Mouse (Mus musculus): ENCODE measurements at regions not wholly inside any gene's neighbourhood (a gene's known extent, or its start where the extent isn't known, plus 50 kb on each side); places are given as distances from the start of the nearest gene placed in this dataset.

GRCm38 (mm10) chr4:54601671-54602512, 343.0 kb upstream of the Zfp462 start:
- peak in 1 of 2 experiments; percentile 10 for DNase-seq
- intact Hi-C loops (cut with DNase I), result no loop called here

- intact Hi-C loops (cut with DNase I), result no loop called here
- no peak for DNase-seq
Observed at GRCm38 (mm10) chr4:54602513-54603205, 342.2 kb upstream of the Zfp462 start.

DNA sequence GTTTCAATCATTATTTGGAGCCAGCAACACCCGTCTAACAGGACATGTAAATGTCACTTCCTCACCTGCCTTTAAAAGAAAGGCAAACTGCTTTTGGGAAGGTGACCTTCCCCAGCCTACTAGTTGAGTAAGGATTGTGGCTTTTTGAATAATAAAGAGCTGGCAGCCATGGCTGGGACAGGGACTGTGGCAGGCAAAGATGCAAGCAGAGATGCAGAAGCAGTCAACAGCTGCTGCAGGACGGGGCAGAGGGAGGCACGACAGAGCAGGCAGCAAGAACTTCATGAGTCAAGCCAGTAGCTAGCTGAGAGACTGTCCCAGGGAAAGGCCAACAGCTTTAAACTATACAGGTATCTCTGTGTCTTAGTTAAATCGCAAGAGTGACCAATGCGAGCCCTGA, 334.7 kb upstream of the Zfp462 start:
- intact Hi-C loops (cut with DNase I), result no loop called here
- no peak for DNase-seq

DNA sequence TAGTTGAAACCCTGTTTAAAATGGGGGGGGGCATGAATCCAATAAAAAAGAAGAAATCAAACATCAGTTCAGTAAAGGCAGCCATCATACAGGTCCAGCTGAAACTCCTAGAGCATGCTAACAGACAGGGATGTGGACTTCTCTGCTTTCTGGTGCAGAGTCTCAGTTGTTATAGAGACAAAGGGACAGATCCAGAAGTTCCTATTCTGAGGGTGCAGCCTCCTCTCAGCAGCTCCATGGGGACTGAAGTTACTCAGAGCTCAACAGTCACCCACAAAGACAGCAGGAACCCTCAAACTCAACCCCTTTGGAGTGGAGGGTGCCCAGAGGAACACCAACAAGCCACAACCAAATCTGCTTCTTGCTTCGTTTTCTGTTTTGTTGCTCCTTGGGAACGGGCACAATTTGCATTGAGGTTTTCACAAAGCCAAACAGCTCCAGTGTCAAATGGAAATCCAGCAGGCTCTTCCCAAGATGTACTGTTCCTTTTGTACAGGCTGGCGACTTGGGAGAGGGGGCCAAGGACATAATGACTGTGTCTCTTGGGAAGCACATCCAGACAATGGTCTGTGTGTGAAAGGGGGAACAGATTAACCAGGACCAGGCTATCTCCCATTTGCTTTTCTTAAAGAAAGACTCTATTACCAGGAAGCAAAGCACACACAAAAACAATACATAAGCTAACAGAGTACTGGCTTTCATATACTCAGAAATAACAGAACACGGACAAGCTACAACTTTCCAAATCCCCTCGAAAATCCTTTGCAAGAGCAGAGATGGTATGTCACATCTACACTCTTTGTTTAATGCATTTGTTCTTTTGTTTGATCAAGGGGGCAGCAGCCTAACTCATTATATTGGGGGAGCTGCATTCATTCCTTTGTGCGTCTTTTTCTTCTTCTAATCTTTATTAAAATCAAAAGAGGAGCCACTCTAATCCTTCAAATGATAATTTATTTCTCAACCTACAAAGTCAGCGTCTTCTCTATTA, 332.6 kb upstream of the Zfp462 start:
- intact Hi-C loops (cut with DNase I), result no loop called here
- DNase-seq, result no peak

DNA sequence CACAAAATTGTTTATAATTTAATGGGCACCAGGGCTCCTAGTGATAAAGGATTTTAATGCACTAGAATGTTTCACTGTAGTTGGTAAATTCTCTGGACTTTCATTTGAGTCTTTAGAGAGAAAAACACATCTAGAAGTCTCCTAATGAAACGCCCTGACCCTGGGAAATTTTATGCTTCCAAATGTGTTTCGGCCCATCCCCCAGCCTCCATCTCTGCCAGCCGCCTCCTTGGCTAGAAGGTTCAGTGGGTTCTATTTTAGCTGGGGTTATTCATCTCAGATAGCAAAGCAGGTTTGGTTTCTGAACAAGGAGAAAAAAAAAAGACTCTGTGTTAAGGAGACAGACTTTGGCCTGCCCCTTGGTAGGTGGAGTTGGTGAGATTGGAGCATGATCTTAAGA, 331.8 kb upstream of the Zfp462 start:
- intact Hi-C loops (cut with DNase I), result no loop called here
- peak; percentile 31 to 38 for DNase-seq

DNA sequence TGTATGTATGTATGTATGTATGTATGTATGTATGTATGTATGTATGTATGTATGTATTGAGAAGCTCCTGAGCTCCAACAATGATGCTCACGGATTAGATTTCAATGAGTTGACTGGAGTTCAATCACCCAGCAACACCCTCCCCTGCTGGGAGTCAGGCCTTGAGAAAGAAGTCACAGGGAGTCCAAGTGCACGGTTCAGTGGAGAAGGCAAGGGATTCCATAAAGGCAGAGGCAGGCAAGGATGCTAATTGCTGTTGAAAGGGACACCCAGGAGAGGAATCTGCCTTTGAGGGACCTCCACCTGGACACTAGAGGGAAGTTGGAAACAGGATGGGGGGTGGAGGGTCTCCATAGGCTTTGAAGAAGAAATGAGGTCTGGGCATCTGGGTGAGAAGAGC, 331.2 kb upstream of the Zfp462 start:
- intact Hi-C loops (cut with DNase I), result no loop called here
- no peak for DNase-seq

- no peak for DNase-seq
- intact Hi-C loops (cut with DNase I), result no loop called here
Observed at GRCm38 (mm10) chr4:54615886-54616285, 329.0 kb upstream of the Zfp462 start.

DNA sequence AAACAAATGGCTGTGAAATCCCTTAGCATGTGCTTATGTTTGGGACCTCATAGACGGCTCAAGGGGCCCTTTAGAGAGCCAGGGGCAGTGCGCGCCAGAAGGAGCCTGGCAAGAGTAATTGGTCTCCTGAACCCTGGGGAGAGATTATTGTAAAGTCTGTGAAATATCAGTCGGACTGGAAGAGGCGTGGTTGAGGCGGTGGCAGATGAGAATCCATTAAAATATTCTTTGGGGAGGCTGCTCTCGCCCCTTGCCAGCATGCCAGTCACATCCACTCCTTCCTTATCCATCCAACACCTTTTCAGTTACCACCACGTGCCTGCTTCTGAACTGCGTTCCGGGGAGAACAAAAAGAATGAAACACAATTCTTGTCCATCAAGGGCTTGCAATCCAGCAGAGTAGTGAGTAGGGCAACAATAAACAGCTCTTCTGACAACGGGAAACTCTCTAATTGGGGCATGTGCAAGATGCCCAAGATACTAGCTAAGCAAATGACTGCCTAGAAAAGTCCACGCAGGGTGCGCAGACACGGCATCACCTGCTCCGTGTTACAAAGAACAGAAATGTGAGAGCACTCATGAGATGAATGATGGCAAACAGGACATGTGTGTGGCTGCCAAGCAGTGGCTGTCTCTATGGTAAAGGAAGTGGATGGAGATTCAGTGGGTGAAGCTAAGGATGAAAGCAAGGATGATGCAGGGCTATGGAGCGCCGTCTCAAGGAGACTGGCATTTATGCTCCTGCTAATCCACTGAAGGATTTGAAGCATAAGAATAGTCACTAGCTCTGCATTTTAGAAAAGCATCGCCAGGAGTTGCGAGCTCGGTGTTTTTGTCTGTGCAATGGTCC, 320.6 kb upstream of the Zfp462 start:
- DNase-seq, result no peak
- intact Hi-C loops (cut with DNase I), result no loop called here

DNA sequence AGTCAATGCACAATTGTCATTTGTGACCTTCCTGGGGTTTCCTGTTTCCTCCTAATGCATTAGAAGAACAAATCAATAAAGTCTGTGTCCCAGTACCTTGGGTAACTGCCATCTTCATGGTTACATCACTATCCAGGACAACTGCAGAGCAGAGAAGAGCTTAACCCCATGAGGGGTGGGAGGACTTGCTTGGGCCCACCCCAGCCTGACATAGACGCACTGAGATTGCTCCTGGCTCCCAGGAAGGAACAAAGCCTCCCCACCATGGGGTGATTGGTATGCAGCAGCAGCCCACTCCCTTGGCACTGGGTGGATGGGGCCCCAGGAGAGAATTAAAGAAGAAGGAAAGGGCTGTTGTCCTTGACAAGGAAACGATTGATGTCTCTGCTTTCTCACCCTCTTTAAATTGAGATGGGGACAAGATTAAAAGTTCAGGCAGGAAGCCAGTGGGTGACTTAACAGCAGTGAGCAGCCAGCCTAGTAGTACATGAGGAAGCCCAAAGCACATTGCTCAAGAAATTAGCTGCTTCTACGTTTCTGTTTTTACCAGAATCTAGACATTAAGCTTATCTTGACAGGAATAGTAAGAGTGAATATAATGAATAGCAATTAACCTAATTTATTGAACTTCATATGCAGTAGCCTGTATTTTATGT, 307.7 kb upstream of the Zfp462 start:
- DNase-seq, result no peak
- intact Hi-C loops (cut with DNase I), result no loop called here

DNA sequence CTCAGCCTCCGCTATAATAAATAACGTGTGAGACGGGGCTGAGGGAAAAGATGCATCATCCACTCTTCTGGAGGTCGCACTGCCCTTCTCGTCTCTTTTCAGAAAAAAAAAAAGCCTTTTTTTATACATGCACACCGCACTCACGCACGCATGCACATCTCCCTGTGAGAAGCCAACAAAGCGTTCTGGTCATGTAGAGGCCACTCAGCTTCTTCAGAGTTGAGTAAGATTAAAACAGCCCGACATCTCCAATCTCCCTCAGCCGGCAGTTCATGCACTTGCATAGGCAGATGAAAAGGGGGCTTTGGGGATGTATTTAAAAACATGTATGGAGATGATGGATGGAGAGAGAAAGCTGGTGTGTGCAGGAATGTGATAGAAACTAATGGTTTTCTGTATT, 298.8 kb upstream of the Zfp462 start:
- intact Hi-C loops (cut with DNase I), result no loop called here
- DNase-seq, result no peak

DNA sequence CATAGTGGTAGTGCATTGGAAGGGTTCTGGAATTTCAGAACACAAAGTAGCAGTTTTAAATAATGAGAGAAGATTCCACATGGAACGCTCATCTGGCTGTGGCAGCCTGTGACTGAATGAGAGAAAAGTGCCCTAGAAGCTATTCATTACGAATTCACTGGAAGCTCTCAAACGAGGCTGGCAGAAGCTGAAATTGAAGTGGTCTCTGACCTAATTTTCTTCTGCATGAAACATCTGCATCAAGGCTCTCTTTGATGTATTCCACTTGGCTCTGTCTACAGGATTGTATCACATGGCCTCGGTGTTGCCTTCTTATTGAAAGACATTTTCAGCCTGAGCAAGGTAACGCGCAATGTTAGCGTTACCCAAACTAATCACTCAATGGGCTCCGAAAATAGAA, 298.4 kb upstream of the Zfp462 start:
- intact Hi-C loops (cut with DNase I), result no loop called here
- no peak for DNase-seq

DNA sequence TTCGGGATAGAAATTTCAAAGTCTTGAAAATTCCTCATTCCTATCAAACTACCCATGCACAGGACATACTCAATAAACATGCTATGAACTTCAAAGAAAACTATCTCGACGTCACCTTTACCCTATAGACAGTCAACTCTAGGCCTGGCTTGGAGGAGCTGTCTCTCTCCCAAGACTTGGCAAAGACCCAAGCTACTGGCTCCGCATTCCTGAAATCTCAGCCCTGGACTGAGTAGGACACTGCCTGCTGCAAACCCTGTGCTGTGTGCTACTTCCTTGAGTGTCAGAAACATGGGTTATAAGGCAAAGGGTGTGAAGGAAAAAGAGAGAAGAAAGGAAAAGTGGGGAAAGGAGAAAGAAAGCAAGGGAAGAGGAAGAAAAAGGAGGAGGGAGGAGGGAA, 296.6 kb upstream of the Zfp462 start:
- intact Hi-C loops (cut with DNase I), result no loop called here
- DNase-seq, result no peak

- intact Hi-C loops (cut with DNase I), result no loop called here
- no peak for DNase-seq
Observed at GRCm38 (mm10) chr4:54651646-54652110, 293.2 kb upstream of the Zfp462 start.

DNA sequence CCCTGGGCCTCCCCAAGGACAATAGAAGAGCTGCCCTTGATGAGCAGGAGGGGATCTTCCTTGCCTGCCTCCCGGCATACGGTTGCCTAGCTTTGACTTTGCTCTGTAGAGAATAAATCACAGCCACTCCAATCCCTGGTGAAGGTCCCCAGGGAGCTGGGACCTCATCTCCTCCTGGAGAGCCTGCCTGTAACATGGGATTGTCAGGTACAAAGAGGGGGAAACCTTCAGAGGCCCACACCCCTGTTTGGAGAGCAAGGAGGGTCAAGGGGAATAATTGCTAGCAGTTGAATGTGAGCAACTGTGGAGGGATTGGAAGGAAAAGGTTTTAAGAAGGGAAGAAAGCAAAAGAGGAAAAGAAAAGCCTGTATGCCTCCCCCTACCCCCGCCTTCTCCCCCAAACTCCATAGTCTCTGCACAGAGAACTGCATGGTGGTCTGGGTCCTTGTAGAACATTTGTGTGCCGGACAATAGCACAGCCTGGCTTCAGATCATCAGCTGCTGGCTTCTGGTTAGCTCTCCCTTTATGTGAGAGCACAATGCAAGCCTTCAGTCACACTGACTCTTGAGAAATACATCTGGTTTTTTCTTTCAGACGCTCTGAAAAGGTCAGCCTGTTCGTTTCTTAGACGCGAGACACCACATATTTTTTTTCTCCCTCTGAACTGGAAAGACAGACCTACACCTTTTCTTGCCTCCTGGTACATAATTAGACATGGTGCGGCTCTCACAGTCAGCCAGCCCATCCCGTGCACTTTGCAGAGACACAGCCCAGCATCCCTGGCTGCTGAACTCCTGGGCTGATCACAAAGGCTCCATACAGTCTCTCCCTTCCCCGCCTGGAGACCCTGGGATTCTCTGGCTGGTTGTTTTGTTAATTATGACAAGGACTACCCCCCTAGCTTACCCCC, 292.5 kb upstream of the Zfp462 start:
- DNase-seq, result no peak
- intact Hi-C loops (cut with DNase I), result no loop called here

GRCm38 (mm10) chr4:54653097-54653776, 291.6 kb upstream of the Zfp462 start:
- DNase-seq, result no peak
- intact Hi-C loops (cut with DNase I), result no loop called here

All from gastrocnemius, postnatal 36 days (tissue).